Mouse (Mus musculus): ENCODE measurements around the gene Mettl1. TPM values are rescaled to one million over a fixed set of nuclear protein-coding genes. Genes with fewer than 3 reads are reported as not detected.
"Not testable (repeated sequence)": the region's sequence is repeated elsewhere in the genome, so short reads cannot be mapped to it uniquely, and the experiment has no call there.

Mettl1 gene
- polyA plus RNA-seq, 1 experiment from 2014 or later = 15.7 TPM

- 41% methylated on average over 9 of the region's 9 CpGs for WGBS (ENCODE audit: insufficient replicate concordance)
- Histone ChIP-seq H3K27me3 (no peaks in the 10 kb centered on the region), H3K9ac (no peak overlapping the region), H3K27ac (replicated peaks) (peak overlapping the region; percentile 66), H3K4me3 (replicated peaks) (peak overlapping the region; percentile 67), H3K4me1 (replicated peaks) (peaks cover 72% of the 10 kb centered on the region), H3K9me3 (replicated peaks) (no peaks in the 10 kb centered on the region), H3K36me3 (replicated peaks) (peaks cover 37% of the 10 kb centered on the region), H3K4me2 (peak overlapping the region; percentile 85)
- ATAC-seq (ENCODE audit: insufficient read depth) = no peak
These were observed 27.3 kb downstream of the Mettl1 start for GRCm38 (mm10) chr10:127068360-127069038.

GRCm38 (mm10) chr10:127069281-127070189 is 28.3 kb downstream of the Mettl1 start:
- H3K27me3 ChIP-seq = no peaks in the 10 kb centered on the region
- peak overlapping the region; percentile 60 for H3K9ac ChIP-seq
- peaks cover 37% of the 10 kb centered on the region for H3K36me3 ChIP-seq (replicated peaks)
- H3K9me3 ChIP-seq (replicated peaks) = no peaks in the 10 kb centered on the region
- peak overlapping the region; percentile 67 for H3K4me3 ChIP-seq (replicated peaks)
- peaks cover 62% of the 10 kb centered on the region for H3K4me1 ChIP-seq (replicated peaks)
- WGBS (ENCODE audit: insufficient replicate concordance) = 6% methylated on average over 30 of the region's 30 CpGs
- peak overlapping the region; percentile 66 for H3K27ac ChIP-seq (replicated peaks)
- peak overlapping the region; percentile 85 for H3K4me2 ChIP-seq
- ATAC-seq (ENCODE audit: insufficient read depth) = peak; percentile 16; the same call in 1 of the 2 replicates

- ATAC-seq (ENCODE audit: insufficient read depth) = peak; percentile 84
- peaks cover 58% of the 10 kb centered on the region for H3K4me1 ChIP-seq (replicated peaks)
- no peaks in the 10 kb centered on the region for H3K27me3 ChIP-seq
- peak within 1 kb of the TSS; percentile 64 for H3K9ac ChIP-seq
- peak within 1 kb of the TSS; percentile 67 for H3K4me3 ChIP-seq (replicated peaks)
- H3K4me2 ChIP-seq = peak within 1 kb of the TSS; percentile 85
- H3K36me3 ChIP-seq (replicated peaks) = peaks cover 29% of the 10 kb centered on the region
- no peaks in the 10 kb centered on the region for H3K9me3 ChIP-seq (replicated peaks)
- 1% methylated on average over 36 of the region's 36 CpGs for WGBS (ENCODE audit: insufficient replicate concordance)
- peak within 1 kb of the TSS; percentile 66 for H3K27ac ChIP-seq (replicated peaks)
These were observed 29.2 kb downstream of the Mettl1 start, which contains the start of gene Tspan31 for GRCm38 (mm10) chr10:127070190-127071121. Tspan31 (minus strand) TSS chr10:127070264.

- peak overlapping the region; percentile 67 for H3K4me3 ChIP-seq (replicated peaks)
- H3K27me3 ChIP-seq = no peaks in the 10 kb centered on the region
- ATAC-seq (ENCODE audit: insufficient read depth) = no peak
- H3K36me3 ChIP-seq (replicated peaks) = peaks cover 21% of the 10 kb centered on the region
- peak overlapping the region; percentile 85 for H3K4me2 ChIP-seq
- H3K4me1 ChIP-seq (replicated peaks) = peaks cover 58% of the 10 kb centered on the region
- WGBS (ENCODE audit: insufficient replicate concordance) = 51% methylated on average over 9 of the region's 9 CpGs
- H3K27ac ChIP-seq (replicated peaks) = 0 out of 2 replicates have a peak overlapping the region, but pooled peaks have one; percentile 60
- no peak overlapping the region; the same call in 1 of the 2 replicates for H3K9ac ChIP-seq
- H3K9me3 ChIP-seq (replicated peaks) = no peaks in the 10 kb centered on the region
These were observed 30.0 kb downstream of the Mettl1 start for GRCm38 (mm10) chr10:127071203-127071602.

- peaks cover 10% of the 10 kb centered on the region for H3K36me3 ChIP-seq (replicated peaks)
- not testable (repeated sequence) for H3K27me3 ChIP-seq; H3K27ac ChIP-seq (replicated peaks); ATAC-seq (ENCODE audit: insufficient read depth); H3K9me3 ChIP-seq (replicated peaks); H3K4me2 ChIP-seq; H3K9ac ChIP-seq; H3K4me3 ChIP-seq (replicated peaks)
- peaks cover 59% of the 10 kb centered on the region for H3K4me1 ChIP-seq (replicated peaks)
- WGBS (ENCODE audit: insufficient replicate concordance) = 74% methylated on average over 4 of the region's 4 CpGs
These were observed 31.1 kb downstream of the Mettl1 start for GRCm38 (mm10) chr10:127072270-127072669.

DNA sequence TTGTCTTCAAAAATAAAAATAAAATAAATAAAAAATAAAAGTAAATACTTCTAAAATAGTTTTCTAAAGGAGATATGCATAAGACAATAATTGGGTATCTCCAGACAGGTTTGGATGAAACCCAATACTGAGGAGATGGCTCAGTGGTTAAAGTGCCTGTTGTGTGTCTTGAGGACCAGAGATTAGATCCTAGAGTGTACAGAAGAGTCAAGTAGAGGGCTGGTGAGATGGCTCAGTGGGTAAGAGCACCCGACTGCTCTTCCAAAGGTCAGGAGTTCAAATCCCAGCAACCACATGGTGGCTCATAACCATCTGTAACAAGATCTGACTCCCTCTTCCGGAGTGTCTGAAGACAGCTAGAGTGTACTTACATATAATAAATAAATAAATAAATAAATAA is 31.8 kb downstream of the Mettl1 start:
- 62% methylated on average over 2 of the region's 2 CpGs for WGBS (ENCODE audit: insufficient replicate concordance)
- not testable (repeated sequence) for H3K4me2 ChIP-seq; H3K9me3 ChIP-seq (replicated peaks); H3K9ac ChIP-seq; H3K4me3 ChIP-seq (replicated peaks); H3K36me3 ChIP-seq (replicated peaks); ATAC-seq (ENCODE audit: insufficient read depth); H3K27ac ChIP-seq (replicated peaks)
- H3K27me3 ChIP-seq = peaks cover 10% of the 10 kb centered on the region
- peaks cover 57% of the 10 kb centered on the region for H3K4me1 ChIP-seq (replicated peaks)

DNA sequence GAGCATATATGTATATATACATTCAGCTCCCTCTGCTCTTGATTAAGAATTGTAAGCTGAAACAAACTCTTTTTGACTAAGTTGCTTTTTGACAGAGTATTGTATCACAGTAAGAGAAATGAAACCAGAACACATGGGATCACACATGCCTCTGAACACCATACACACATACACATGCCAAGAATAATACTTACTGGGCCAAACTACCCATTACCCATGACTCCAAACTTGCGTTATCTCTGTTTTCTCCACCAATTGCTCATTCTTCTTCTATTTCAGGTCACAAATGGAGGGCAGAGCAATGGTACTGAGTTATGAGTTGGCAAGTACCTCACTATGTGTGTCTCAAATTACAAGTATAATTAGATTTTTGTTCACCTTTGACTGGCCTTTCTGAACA is 32.8 kb downstream of the Mettl1 start:
- Histone ChIP-seq H3K4me3 (replicated peaks) (no peak overlapping the region), H3K4me1 (replicated peaks) (peaks cover 57% of the 10 kb centered on the region), H3K4me2 (no peak overlapping the region), H3K36me3 (replicated peaks) (no peaks in the 10 kb centered on the region), H3K9me3 (replicated peaks) (no peaks in the 10 kb centered on the region), H3K27me3 (peaks cover 20% of the 10 kb centered on the region), H3K9ac (no peak overlapping the region), H3K27ac (replicated peaks) (no peak overlapping the region)
- ATAC-seq (ENCODE audit: insufficient read depth) = no peak
- 87% methylated on average over 1 of the region's 1 CpGs for WGBS (ENCODE audit: insufficient replicate concordance)

DNA sequence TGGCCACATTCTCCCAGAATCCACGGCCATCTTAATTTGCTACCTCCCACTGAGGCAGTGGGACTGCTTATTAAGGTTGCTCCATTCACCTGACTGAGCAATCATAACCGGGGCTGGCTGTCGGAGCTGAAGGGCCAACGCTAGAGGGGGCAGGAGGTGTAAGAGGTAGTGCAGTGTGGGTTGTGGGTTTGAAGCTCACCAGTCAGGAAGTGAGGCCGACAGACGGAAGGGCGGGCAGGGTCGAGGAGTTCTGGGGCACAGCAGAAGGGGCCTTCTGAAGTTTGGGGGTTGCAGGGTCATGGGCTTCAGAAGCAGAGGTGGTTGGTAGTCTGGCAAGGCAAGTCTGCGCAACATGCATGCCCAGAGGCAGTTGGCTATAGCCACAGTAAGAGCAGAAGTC is 33.9 kb downstream of the Mettl1 start, which contains the start of gene Agap2:
Agap2 (plus strand) TSS at position 205 of the 400 bp plus-strand sequence.
- ATAC-seq (ENCODE audit: insufficient read depth) = no peak
- Histone ChIP-seq H3K4me3 (replicated peaks) (peak within 1 kb of the TSS; percentile 42), H3K9me3 (replicated peaks) (no peaks in the 10 kb centered on the region), H3K27ac (replicated peaks) (no peak within 1 kb of the TSS), H3K4me2 (peak within 1 kb of the TSS; percentile 52), H3K4me1 (replicated peaks) (peaks cover 58% of the 10 kb centered on the region), H3K36me3 (replicated peaks) (no peaks in the 10 kb centered on the region), H3K27me3 (peaks cover 31% of the 10 kb centered on the region), H3K9ac (no peak within 1 kb of the TSS)
- 14% methylated on average over 9 of the region's 9 CpGs for WGBS (ENCODE audit: insufficient replicate concordance)

- no peak overlapping the region for H3K27ac ChIP-seq (replicated peaks)
- peak overlapping the region; percentile 52 for H3K4me2 ChIP-seq
- H3K36me3 ChIP-seq (replicated peaks) = no peaks in the 10 kb centered on the region
- peaks cover 62% of the 10 kb centered on the region for H3K4me1 ChIP-seq (replicated peaks)
- peak overlapping the region; percentile 42 for H3K4me3 ChIP-seq (replicated peaks)
- ATAC-seq (ENCODE audit: insufficient read depth) = no peak
- 17% methylated on average over 8 of the region's 8 CpGs for WGBS (ENCODE audit: insufficient replicate concordance)
- peaks cover 37% of the 10 kb centered on the region for H3K27me3 ChIP-seq
- no peaks in the 10 kb centered on the region for H3K9me3 ChIP-seq (replicated peaks)
- no peak overlapping the region for H3K9ac ChIP-seq
These were observed 34.4 kb downstream of the Mettl1 start for GRCm38 (mm10) chr10:127075651-127076050.

DNA sequence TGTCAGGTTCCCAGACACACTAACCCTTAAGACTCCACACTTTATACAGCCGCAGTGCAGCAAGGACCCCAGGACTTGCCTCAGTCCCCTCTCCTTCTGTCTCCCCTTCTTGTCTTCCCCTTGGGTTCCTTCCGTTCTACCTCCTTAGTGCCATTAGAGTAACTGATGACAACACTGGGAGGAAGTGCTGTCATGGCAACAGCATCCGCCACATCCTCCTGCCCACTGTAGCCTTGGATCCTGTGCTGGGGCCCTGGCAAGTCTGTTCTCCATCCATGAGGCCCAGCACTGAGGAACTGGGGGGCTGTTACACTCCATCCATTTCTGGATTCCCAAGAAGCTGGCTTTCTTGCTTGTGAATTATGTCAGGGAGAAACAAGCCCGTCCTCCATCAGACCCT is 34.9 kb downstream of the Mettl1 start:
- no peak for ATAC-seq (ENCODE audit: insufficient read depth)
- WGBS (ENCODE audit: insufficient replicate concordance) = 20% methylated on average over 4 of the region's 4 CpGs
- peak overlapping the region; percentile 52 for H3K4me2 ChIP-seq

More for the DNA sequence above, 34.9 kb downstream of the Mettl1 start:
- Histone ChIP-seq H3K9me3 (replicated peaks) (no peaks in the 10 kb centered on the region), H3K4me3 (replicated peaks) (peak overlapping the region; percentile 42), H3K36me3 (replicated peaks) (no peaks in the 10 kb centered on the region), H3K27me3 (peaks cover 41% of the 10 kb centered on the region), H3K27ac (replicated peaks) (no peak overlapping the region), H3K4me1 (replicated peaks) (peaks cover 61% of the 10 kb centered on the region), H3K9ac (no peak overlapping the region)
